Mouse (Mus musculus): Measurements from ENCODE around the gene Dap. TPM values are rescaled to one million over a fixed set of nuclear protein-coding genes. Genes with fewer than 3 reads are reported as not detected.

Dap gene
- polyA plus RNA-seq, 1 experiment from 2014 or later = 67.2 TPM

DNA sequence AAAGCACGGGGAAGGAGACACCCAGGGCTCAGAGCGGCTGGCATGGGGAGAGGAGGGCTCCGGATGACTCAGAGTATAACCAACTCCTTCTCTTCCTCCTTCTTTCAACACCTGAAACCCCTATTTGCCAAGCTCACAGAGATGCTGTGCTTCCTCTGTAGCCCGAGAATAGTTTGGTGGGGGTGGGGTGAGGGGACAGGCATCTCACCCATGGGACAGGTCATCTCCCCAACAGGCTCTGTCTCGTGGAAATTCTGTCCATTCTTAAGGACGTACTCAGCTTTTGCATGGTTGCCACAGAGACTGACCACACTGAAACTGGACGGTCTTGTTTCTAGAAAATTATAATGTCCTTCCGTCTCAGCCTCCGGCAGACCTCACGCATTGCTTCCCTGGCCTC is 37.0 kb downstream of the Dap start:
- H3K4me3 ChIP-seq (ENCODE audit: low read depth, low read length) = no peak overlapping the region
- H3K9me3 ChIP-seq (ENCODE audit: control insufficient read depth, low read length) = no peaks in the 10 kb centered on the region
- WGBS = 82% methylated on average over 10 of the region's 10 CpGs
- H3K4me2 ChIP-seq (ENCODE audit: low read depth, severe bottlenecking) = no peak overlapping the region
- ATAC-seq (ENCODE audit: insufficient number of reproducible peaks, low FRiP score, low TSS enrichment, low read depth) = no peak
- no peak for DNase-seq (ENCODE audit: low spot score)
- no peaks in the 10 kb centered on the region for H3K36me3 ChIP-seq (ENCODE audit: control insufficient read depth, insufficient read depth, low read length)
- no peak overlapping the region for H3K9ac ChIP-seq (ENCODE audit: low read length)
- H3K4me1 ChIP-seq (ENCODE audit: control insufficient read depth, insufficient read depth, low read length) = 0 out of 2 replicates have a peak, but pooled peaks cover 2% of the 10 kb centered on the region
- no peak overlapping the region for H3K27ac ChIP-seq (replicated peaks; ENCODE audit: low read depth, low read length)
- H3K27me3 ChIP-seq (ENCODE audit: control insufficient read depth, insufficient read depth, low read length) = no peaks in the 10 kb centered on the region

DNA sequence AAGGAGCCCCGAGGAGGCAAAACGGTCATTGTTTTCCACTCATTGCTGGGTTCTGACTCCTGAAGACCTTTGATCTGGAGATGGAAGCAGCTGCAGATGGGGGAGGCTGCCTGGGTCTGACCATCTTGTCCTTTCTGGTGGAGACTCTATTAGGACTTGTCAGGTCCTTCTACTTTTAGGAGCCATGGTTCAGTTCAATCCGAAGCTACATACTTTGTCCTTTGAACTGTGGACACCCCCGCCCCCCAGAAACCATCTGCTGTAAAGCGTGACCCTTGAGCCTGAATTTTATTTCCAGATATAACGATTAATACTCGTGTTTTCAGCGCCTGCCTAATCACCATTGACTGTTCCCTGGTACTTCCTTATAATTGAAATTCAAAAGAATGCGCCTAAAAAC is 38.2 kb downstream of the Dap start:
- no peak overlapping the region for H3K27ac ChIP-seq (replicated peaks; ENCODE audit: low read depth, low read length)
- 71% methylated on average over 9 of the region's 9 CpGs for WGBS
- no peak for ATAC-seq (ENCODE audit: insufficient number of reproducible peaks, low FRiP score, low TSS enrichment, low read depth)
- H3K4me1 ChIP-seq (ENCODE audit: control insufficient read depth, insufficient read depth, low read length) = 0 out of 2 replicates have a peak, but pooled peaks cover 2% of the 10 kb centered on the region
- H3K9me3 ChIP-seq (ENCODE audit: control insufficient read depth, low read length) = no peaks in the 10 kb centered on the region
- H3K36me3 ChIP-seq (ENCODE audit: control insufficient read depth, insufficient read depth, low read length) = no peaks in the 10 kb centered on the region
- no peak for DNase-seq (ENCODE audit: low spot score)
- no peak overlapping the region for H3K4me2 ChIP-seq (ENCODE audit: low read depth, severe bottlenecking)
- H3K9ac ChIP-seq (ENCODE audit: low read length) = no peak overlapping the region
- no peak overlapping the region for H3K4me3 ChIP-seq (ENCODE audit: low read depth, low read length)
- H3K27me3 ChIP-seq (ENCODE audit: control insufficient read depth, insufficient read depth, low read length) = no peaks in the 10 kb centered on the region

DNA sequence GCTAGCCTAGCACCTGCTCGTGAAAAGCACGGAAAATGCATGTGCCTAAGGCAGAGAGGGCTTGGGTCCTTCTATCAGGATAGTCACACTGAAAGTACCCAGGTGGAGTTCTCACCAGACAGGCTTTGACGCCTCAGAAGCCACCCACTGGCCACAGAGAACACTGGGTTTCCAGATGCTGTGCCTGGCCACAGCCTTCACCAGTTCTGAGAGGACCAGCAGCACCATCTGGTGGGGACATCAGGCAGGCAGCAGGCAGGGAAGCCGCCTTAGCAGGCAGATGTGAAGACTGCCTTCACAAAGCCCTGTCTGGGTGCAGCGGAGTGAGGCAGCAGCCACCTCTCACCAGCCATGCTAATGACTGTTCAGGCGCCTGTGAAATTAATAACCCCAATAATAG is 40.7 kb downstream of the Dap start:
- no peaks in the 10 kb centered on the region for H3K9me3 ChIP-seq (ENCODE audit: control insufficient read depth, low read length)
- 37% methylated on average over 6 of the region's 6 CpGs for WGBS

DNA sequence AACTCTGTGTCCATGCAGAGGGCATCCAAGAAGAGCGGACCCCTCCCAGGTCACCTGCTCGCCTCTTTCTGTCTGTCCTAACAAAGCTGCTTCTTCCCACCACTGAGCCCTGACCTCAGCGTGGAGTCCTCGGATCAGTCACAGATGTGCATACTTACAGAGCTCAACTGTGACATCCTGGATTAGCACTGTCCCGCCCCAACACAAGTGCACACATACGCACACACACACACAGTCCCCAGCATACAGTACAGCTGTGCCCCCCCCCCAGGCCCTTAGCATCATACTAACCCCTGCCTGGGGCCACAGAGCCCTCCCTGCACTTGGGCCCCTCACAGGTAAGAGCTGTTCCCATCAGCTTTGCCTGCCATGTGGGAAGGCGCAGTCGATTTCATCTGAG is 41.3 kb downstream of the Dap start:
- Histone ChIP-seq H3K36me3 (ENCODE audit: control insufficient read depth, insufficient read depth, low read length) (no peaks in the 10 kb centered on the region), H3K27me3 (ENCODE audit: control insufficient read depth, insufficient read depth, low read length) (no peaks in the 10 kb centered on the region), H3K4me1 (ENCODE audit: control insufficient read depth, insufficient read depth, low read length) (0 out of 2 replicates have a peak, but pooled peaks cover 2% of the 10 kb centered on the region), H3K27ac (replicated peaks; ENCODE audit: low read depth, low read length) (no peak overlapping the region), H3K9me3 (ENCODE audit: control insufficient read depth, low read length) (no peaks in the 10 kb centered on the region), H3K4me2 (ENCODE audit: low read depth, severe bottlenecking) (no peak overlapping the region), H3K9ac (ENCODE audit: low read length) (no peak overlapping the region), H3K4me3 (ENCODE audit: low read depth, low read length) (no peak overlapping the region)
- 90% methylated on average over 8 of the region's 8 CpGs for WGBS
- DNase-seq (ENCODE audit: low spot score) (no peak), ATAC-seq (ENCODE audit: insufficient number of reproducible peaks, low FRiP score, low TSS enrichment, low read depth) (no peak)

More for the DNA sequence above, 40.7 kb downstream of the Dap start:
- DNase-seq (ENCODE audit: low spot score) (peak; percentile 89), ATAC-seq (ENCODE audit: insufficient number of reproducible peaks, low FRiP score, low TSS enrichment, low read depth) (peak; percentile 66)
- Histone ChIP-seq H3K27me3 (ENCODE audit: control insufficient read depth, insufficient read depth, low read length) (no peaks in the 10 kb centered on the region), H3K4me3 (ENCODE audit: low read depth, low read length) (no peak overlapping the region), H3K4me2 (ENCODE audit: low read depth, severe bottlenecking) (no peak overlapping the region), H3K4me1 (ENCODE audit: control insufficient read depth, insufficient read depth, low read length) (0 out of 2 replicates have a peak, but pooled peaks cover 2% of the 10 kb centered on the region), H3K36me3 (ENCODE audit: control insufficient read depth, insufficient read depth, low read length) (no peaks in the 10 kb centered on the region), H3K9ac (ENCODE audit: low read length) (no peak overlapping the region), H3K27ac (replicated peaks; ENCODE audit: low read depth, low read length) (no peak overlapping the region)

DNA sequence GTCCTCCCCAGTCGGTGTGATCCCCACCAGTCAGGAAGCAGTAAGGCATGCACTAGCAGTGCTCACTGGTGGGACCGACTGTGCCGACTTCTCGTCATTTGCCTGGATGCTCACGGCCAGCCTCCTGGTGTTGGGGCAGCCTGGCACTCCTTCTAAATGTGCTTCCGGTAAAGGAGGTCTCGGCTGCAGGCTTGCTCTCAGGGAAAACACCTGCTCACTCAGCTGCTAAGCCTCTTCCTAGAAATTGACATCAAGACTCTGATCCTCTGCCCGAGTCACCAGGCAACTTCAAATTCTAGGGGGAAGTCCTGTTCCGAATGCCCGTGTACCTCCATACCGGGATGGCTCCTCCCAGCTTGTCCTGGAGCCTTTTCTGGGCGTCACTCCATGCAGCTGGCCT is 41.7 kb downstream of the Dap start:
- Histone ChIP-seq H3K9ac (ENCODE audit: low read length) (no peak overlapping the region), H3K9me3 (ENCODE audit: control insufficient read depth, low read length) (no peaks in the 10 kb centered on the region), H3K27me3 (ENCODE audit: control insufficient read depth, insufficient read depth, low read length) (no peaks in the 10 kb centered on the region), H3K4me3 (ENCODE audit: low read depth, low read length) (no peak overlapping the region), H3K4me2 (ENCODE audit: low read depth, severe bottlenecking) (no peak overlapping the region), H3K4me1 (ENCODE audit: control insufficient read depth, insufficient read depth, low read length) (0 out of 2 replicates have a peak, but pooled peaks cover 2% of the 10 kb centered on the region), H3K27ac (replicated peaks; ENCODE audit: low read depth, low read length) (no peak overlapping the region), H3K36me3 (ENCODE audit: control insufficient read depth, insufficient read depth, low read length) (no peaks in the 10 kb centered on the region)
- ATAC-seq (ENCODE audit: insufficient number of reproducible peaks, low FRiP score, low TSS enrichment, low read depth) (no peak), DNase-seq (ENCODE audit: low spot score) (no peak)
- WGBS = 87% methylated on average over 12 of the region's 12 CpGs

DNA sequence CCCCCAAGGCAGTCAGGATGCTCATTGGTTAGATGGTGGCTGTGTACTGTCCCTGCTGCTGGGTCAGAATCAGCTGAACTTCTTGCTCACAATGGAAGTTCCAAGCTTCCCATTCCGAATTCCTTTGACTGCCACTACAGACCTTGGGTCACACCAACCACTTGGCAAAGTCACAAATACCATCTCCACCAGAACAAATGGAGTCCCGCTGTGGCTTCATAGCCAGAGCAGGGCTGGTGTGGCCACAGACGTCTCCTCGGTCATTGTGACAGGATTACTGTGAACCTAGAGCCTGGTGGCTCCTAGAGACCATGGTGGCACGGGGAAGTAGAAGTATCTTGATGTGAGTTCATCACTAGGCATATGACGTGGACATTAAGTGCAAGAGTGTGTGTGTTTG is 44.0 kb downstream of the Dap start:
- ATAC-seq (ENCODE audit: insufficient number of reproducible peaks, low FRiP score, low TSS enrichment, low read depth) (no peak), DNase-seq (ENCODE audit: low spot score) (no peak)
- H3K4me3 ChIP-seq (ENCODE audit: low read depth, low read length) = no peak overlapping the region
- no peaks in the 10 kb centered on the region; the same call in 1 of the 2 replicates for H3K36me3 ChIP-seq (ENCODE audit: control insufficient read depth, insufficient read depth, low read length)
- H3K27me3 ChIP-seq (ENCODE audit: control insufficient read depth, insufficient read depth, low read length) = no peaks in the 10 kb centered on the region
- no peak overlapping the region for H3K9ac ChIP-seq (ENCODE audit: low read length)
- H3K4me1 ChIP-seq (ENCODE audit: control insufficient read depth, insufficient read depth, low read length) = 0 out of 2 replicates have a peak, but pooled peaks cover 2% of the 10 kb centered on the region
- WGBS = 89% methylated on average over 6 of the region's 6 CpGs
- H3K27ac ChIP-seq (replicated peaks; ENCODE audit: low read depth, low read length) = no peak overlapping the region
- H3K4me2 ChIP-seq (ENCODE audit: low read depth, severe bottlenecking) = no peak overlapping the region
- H3K9me3 ChIP-seq (ENCODE audit: control insufficient read depth, low read length) = no peaks in the 10 kb centered on the region

DNA sequence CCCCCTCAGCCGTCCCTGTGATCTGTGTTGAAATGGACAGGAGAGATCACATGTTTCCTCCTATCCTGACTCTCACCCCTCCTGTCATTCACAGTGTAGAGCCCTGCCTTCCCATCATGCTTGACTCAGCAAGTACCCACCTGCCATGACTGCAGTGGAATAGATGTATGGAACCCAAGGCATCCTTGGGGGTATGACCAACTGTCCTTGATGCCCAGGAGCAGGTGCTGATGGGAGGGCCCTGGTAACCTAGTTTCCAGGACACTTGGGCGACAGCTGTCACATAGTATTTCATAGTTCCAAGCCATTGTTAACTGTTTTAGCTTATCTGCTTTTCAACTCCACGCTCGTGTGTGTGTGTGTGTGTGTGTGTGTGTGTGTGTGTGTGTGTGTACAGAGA is 45.4 kb downstream of the Dap start:
- Histone ChIP-seq H3K4me1 (ENCODE audit: control insufficient read depth, insufficient read depth, low read length) (0 out of 2 replicates have a peak, but pooled peaks cover 2% of the 10 kb centered on the region), H3K27me3 (ENCODE audit: control insufficient read depth, insufficient read depth, low read length) (no peaks in the 10 kb centered on the region), H3K27ac (replicated peaks; ENCODE audit: low read depth, low read length) (no peak overlapping the region), H3K9ac (ENCODE audit: low read length) (no peak overlapping the region), H3K4me3 (ENCODE audit: low read depth, low read length) (no peak overlapping the region), H3K9me3 (ENCODE audit: control insufficient read depth, low read length) (no peaks in the 10 kb centered on the region), H3K4me2 (ENCODE audit: low read depth, severe bottlenecking) (no peak overlapping the region), H3K36me3 (ENCODE audit: control insufficient read depth, insufficient read depth, low read length) (peaks cover 2% of the 10 kb centered on the region; the same call in 1 of the 2 replicates)
- ATAC-seq (ENCODE audit: insufficient number of reproducible peaks, low FRiP score, low TSS enrichment, low read depth) (no peak), DNase-seq (ENCODE audit: low spot score) (no peak)
- WGBS = 79% methylated on average over 4 of the region's 4 CpGs

DNA sequence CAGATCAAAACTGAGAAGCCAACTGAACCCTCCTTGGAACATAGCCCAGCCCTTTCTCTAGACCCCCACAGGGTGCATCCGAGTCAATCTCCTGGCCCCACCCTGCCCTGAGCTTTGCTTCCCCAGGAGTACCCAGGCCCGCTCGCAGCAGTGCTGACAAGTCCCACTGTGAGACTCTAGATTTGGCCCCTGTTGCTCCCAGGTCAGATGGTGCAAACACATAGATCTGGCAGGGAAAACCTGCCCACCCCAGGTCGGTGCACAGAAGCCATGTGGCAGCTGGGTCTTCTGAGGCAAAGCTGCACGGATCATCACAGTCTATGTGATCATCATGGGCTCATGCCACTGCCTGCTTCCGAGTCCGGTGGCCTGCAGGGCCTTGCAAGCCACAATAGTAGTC is 48.6 kb downstream of the Dap start:
- no peak for ATAC-seq (ENCODE audit: insufficient number of reproducible peaks, low FRiP score, low TSS enrichment, low read depth)
- Histone ChIP-seq H3K9ac (ENCODE audit: low read length) (no peak overlapping the region), H3K27ac (replicated peaks; ENCODE audit: low read depth, low read length) (no peak overlapping the region), H3K9me3 (ENCODE audit: control insufficient read depth, low read length) (no peaks in the 10 kb centered on the region), H3K4me2 (ENCODE audit: low read depth, severe bottlenecking) (no peak overlapping the region), H3K4me3 (ENCODE audit: low read depth, low read length) (no peak overlapping the region), H3K4me1 (ENCODE audit: control insufficient read depth, insufficient read depth, low read length) (no peaks in the 10 kb centered on the region), H3K36me3 (ENCODE audit: control insufficient read depth, insufficient read depth, low read length) (peaks cover 2% of the 10 kb centered on the region; the same call in 1 of the 2 replicates), H3K27me3 (ENCODE audit: control insufficient read depth, insufficient read depth, low read length) (no peaks in the 10 kb centered on the region)
- WGBS = 87% methylated on average over 7 of the region's 7 CpGs
- no peak for DNase-seq (ENCODE audit: low spot score)

DNA sequence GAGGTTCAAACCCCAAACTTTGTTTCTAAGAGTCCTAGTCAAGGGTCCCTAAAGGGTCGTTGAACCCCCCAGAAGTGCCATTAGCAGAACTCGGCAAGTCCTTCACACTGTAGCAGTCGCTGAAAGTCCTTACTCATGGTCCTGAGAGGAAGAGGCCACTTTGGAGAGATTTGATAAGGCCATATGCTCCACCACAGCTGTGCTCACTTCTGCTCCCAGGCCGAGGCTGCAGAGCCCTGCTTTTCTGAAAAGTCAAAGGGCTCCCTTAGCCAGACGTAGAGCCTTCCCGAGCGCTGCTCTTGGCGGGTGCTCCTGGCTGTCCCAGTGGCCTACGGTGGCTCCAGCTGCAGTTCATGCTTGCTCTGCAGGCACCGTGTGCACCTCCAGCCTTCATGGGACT is 49.4 kb downstream of the Dap start:
- H3K4me3 ChIP-seq (ENCODE audit: low read depth, low read length) = no peak overlapping the region
- DNase-seq (ENCODE audit: low spot score) (no peak), ATAC-seq (ENCODE audit: insufficient number of reproducible peaks, low FRiP score, low TSS enrichment, low read depth) (no peak)
- H3K4me2 ChIP-seq (ENCODE audit: low read depth, severe bottlenecking) = no peak overlapping the region
- H3K36me3 ChIP-seq (ENCODE audit: control insufficient read depth, insufficient read depth, low read length) = peaks cover 2% of the 10 kb centered on the region; the same call in 1 of the 2 replicates
- H3K27me3 ChIP-seq (ENCODE audit: control insufficient read depth, insufficient read depth, low read length) = no peaks in the 10 kb centered on the region
- no peak overlapping the region for H3K27ac ChIP-seq (replicated peaks; ENCODE audit: low read depth, low read length)
- no peaks in the 10 kb centered on the region for H3K4me1 ChIP-seq (ENCODE audit: control insufficient read depth, insufficient read depth, low read length)
- no peak overlapping the region for H3K9ac ChIP-seq (ENCODE audit: low read length)
- 76% methylated on average over 10 of the region's 10 CpGs for WGBS
- H3K9me3 ChIP-seq (ENCODE audit: control insufficient read depth, low read length) = no peaks in the 10 kb centered on the region
